Mouse (Mus musculus) MEL (cell line): ENCODE measurements around the gene Thsd4. TPM values are rescaled to one million over a fixed set of nuclear protein-coding genes. Genes with fewer than 3 reads are reported as not detected.

Source experiments
- DNase-seq: peaks from one replicate; pipeline ENCODE4 v3.0.0; 2011; ENCODE audit warnings: low read depth, low spot score
- H3K27ac ChIP-seq: 2 replicates; pipeline ENCODE4 v1.5.1; 2012; ENCODE audit warnings: low read depth, mild to moderate bottlenecking, control low read depth, low read length, moderate library complexity; ENCODE audit not compliant: control insufficient read depth
- H3K27me3 ChIP-seq, 2 experiments: fragments of 150-350 bp in 1 of 2; sonication (generic) in 1 of 2; 2 replicates each; pipeline ENCODE4 v1.6.1; 2012; ENCODE audit warnings: low read length in 2 of 2, mild to moderate bottlenecking in 2 of 2, improper control_type of control experiment in 1 of 2, moderate library complexity in 1 of 2; ENCODE audit not compliant: insufficient read depth in 2 of 2, control insufficient read depth in 1 of 2
- H3K36me3 ChIP-seq, 2 experiments: 2 replicates each; pipeline ENCODE4 v1.6.1; 2012 to 2014; ENCODE audit warnings: low read length in 2 of 2, improper control_type of control experiment in 1 of 2, inconsistent platforms in 1 of 2, mild to moderate bottlenecking in 1 of 2; ENCODE audit not compliant: insufficient read depth in 2 of 2, control insufficient read depth in 1 of 2
- H3K4me1 ChIP-seq, 2 experiments: fragments of 150-350 bp in 1 of 2; sonication (generic) in 1 of 2; 2 replicates each; pipeline ENCODE4 v1.6.1; 2012; ENCODE audit warnings: low read length in 2 of 2, improper control_type of control experiment in 1 of 2, mild to moderate bottlenecking in 1 of 2; ENCODE audit not compliant: insufficient read depth in 2 of 2, control insufficient read depth in 1 of 2
- H3K4me3 ChIP-seq, 2 experiments: fragments of 150-350 bp in 1 of 2; sonication (generic) in 1 of 2; 2 replicates each; pipeline ENCODE4 v1.5.1; 2012; ENCODE audit warnings: low read depth in 2 of 2, low read length in 2 of 2, mild to moderate bottlenecking in 2 of 2, moderate library complexity in 2 of 2, control low read depth in 1 of 2, improper control_type of control experiment in 1 of 2; ENCODE audit not compliant: control insufficient read depth in 1 of 2, insufficient read depth in 1 of 2
- H3K79me2 ChIP-seq: 2 replicates; pipeline ENCODE4 v1.6.1; 2012; ENCODE audit warnings: mild to moderate bottlenecking, low read length, moderate library complexity; ENCODE audit not compliant: control insufficient read depth, poor library complexity, insufficient read depth
- H3K9ac ChIP-seq: 2 replicates; pipeline ENCODE4 v1.6.1; 2012; ENCODE audit warnings: low read depth, mild to moderate bottlenecking, control low read depth, low read length, moderate library complexity; ENCODE audit not compliant: control insufficient read depth, poor library complexity, severe bottlenecking
- H3K9me3 ChIP-seq: fragments of 150-350 bp; sonication (generic); replicated peaks from 2 replicates; pipeline ENCODE4 v1.6.1; 2012; ENCODE audit warnings: mild to moderate bottlenecking, low read length, improper control_type of control experiment, moderate library complexity; ENCODE audit not compliant: insufficient read depth
- BHLHE40 ChIP-seq: IDR thresholded peaks from 2 replicates; pipeline ENCODE4 v1.6.1; 2012; ENCODE audit warnings: low read depth, mild to moderate bottlenecking, inconsistent platforms, low read length, improper control_type of control experiment, borderline replicate concordance
- CHD1 ChIP-seq: IDR thresholded peaks from 2 replicates; pipeline ENCODE4 v1.6.1; 2012; ENCODE audit warnings: low read depth, mild to moderate bottlenecking, inconsistent platforms, low read length, improper control_type of control experiment
- CHD2 ChIP-seq: IDR thresholded peaks from 2 replicates; pipeline ENCODE4 v1.6.1; 2011; ENCODE audit warnings: low read length, improper control_type of control experiment
- CTCF ChIP-seq, 3 experiments: IDR thresholded peaks in 2 of 3; conservative IDR thresholded peaks in 1 of 3; 2 replicates each; pipeline ENCODE4 v1.5.1; 2011 to 2012; ENCODE audit warnings: low read length in 3 of 3, low read depth in 2 of 3, mild to moderate bottlenecking in 2 of 3, improper control_type of control experiment in 1 of 3, inconsistent platforms in 1 of 3, mixed read lengths in 1 of 3, moderate library complexity in 1 of 3; ENCODE audit not compliant: control insufficient read depth in 1 of 3, insufficient read depth in 1 of 3, poor library complexity in 1 of 3, severe bottlenecking in 1 of 3
- E2F4 ChIP-seq: IDR thresholded peaks from 2 replicates; pipeline ENCODE4 v1.6.1; 2011; ENCODE audit warnings: low read depth, low read length, improper control_type of control experiment, borderline replicate concordance
- ELF1 ChIP-seq: IDR thresholded peaks from 2 replicates; pipeline ENCODE4 v1.6.1; 2014; ENCODE audit warnings: low read depth, mild to moderate bottlenecking, inconsistent platforms, low read length, improper control_type of control experiment, moderate library complexity
- EP300 ChIP-seq, 2 experiments: IDR thresholded peaks; 2 replicates each; pipeline ENCODE4 v1.6.1; 2011; ENCODE audit warnings: improper control_type of control experiment in 2 of 2, low read length in 2 of 2, low read depth in 1 of 2, mild to moderate bottlenecking in 1 of 2
- JUND ChIP-seq: IDR thresholded peaks from 2 replicates; pipeline ENCODE4 v1.6.1; 2011; ENCODE audit warnings: low read depth, mild to moderate bottlenecking, improper control_type of control experiment, low read length
- KAT2A ChIP-seq: conservative IDR thresholded peaks from 2 replicates; pipeline ENCODE4 v1.6.1; 2012; ENCODE audit warnings: low read depth, low read length, improper control_type of control experiment, inconsistent platforms
- MAFK ChIP-seq: IDR thresholded peaks from 2 replicates; pipeline ENCODE4 v1.6.1; 2011; ENCODE audit warnings: low read depth, mild to moderate bottlenecking, low read length, improper control_type of control experiment, borderline replicate concordance
- MEF2A ChIP-seq: IDR thresholded peaks from 2 replicates; pipeline ENCODE4 v1.6.1; 2014; ENCODE audit warnings: low read depth, mild to moderate bottlenecking, inconsistent platforms, low read length, improper control_type of control experiment; ENCODE audit not compliant: poor library complexity, insufficient replicate concordance, severe bottlenecking; ENCODE audit errors: extremely low read depth
- MXI1 ChIP-seq: IDR thresholded peaks from 2 replicates; pipeline ENCODE4 v1.6.1; 2011; ENCODE audit warnings: mild to moderate bottlenecking, low read depth, low read length, improper control_type of control experiment
- MYB ChIP-seq: IDR thresholded peaks from 2 replicates; pipeline ENCODE4 v1.6.1; 2011; ENCODE audit warnings: mild to moderate bottlenecking, low read depth, low read length, improper control_type of control experiment
- MYC ChIP-seq: IDR thresholded peaks from 2 replicates; pipeline ENCODE4 v1.6.1; 2011; ENCODE audit warnings: low read depth, mild to moderate bottlenecking, low read length, improper control_type of control experiment, moderate library complexity
- NELFE ChIP-seq: IDR thresholded peaks from 2 replicates; pipeline ENCODE4 v1.6.1; 2011; ENCODE audit warnings: low read depth, low read length, improper control_type of control experiment
- NRF1 ChIP-seq: IDR thresholded peaks from 2 replicates; pipeline ENCODE4 v1.6.1; 2014; ENCODE audit warnings: low read depth, mild to moderate bottlenecking, inconsistent platforms, low read length, improper control_type of control experiment, moderate library complexity; ENCODE audit not compliant: poor library complexity, insufficient read depth, severe bottlenecking
- POLR2A ChIP-seq, 2 experiments: IDR thresholded peaks; 2 replicates each; pipeline ENCODE4 v1.6.1; 2011 to 2012; ENCODE audit warnings: low read length in 2 of 2, mild to moderate bottlenecking in 2 of 2, control low read depth in 1 of 2, improper control_type of control experiment in 1 of 2, low read depth in 1 of 2, moderate library complexity in 1 of 2; ENCODE audit not compliant: control insufficient read depth in 1 of 2, insufficient read depth in 1 of 2, poor library complexity in 1 of 2
- POLR2AphosphoS5 ChIP-seq: IDR thresholded peaks from 2 replicates; pipeline ENCODE4 v1.6.1; 2012; ENCODE audit warnings: low read depth, borderline replicate concordance, mild to moderate bottlenecking, inconsistent platforms, low read length, moderate library complexity, mixed read lengths
- RCOR1 ChIP-seq: IDR thresholded peaks from 2 replicates; pipeline ENCODE4 v1.6.1; 2012; ENCODE audit warnings: low read depth, mild to moderate bottlenecking, inconsistent platforms, low read length, improper control_type of control experiment
- SIN3A ChIP-seq: IDR thresholded peaks from 2 replicates; pipeline ENCODE4 v1.6.1; 2012; ENCODE audit warnings: low read length, improper control_type of control experiment, inconsistent platforms
- SMC3 ChIP-seq: IDR thresholded peaks from 2 replicates; pipeline ENCODE4 v1.6.1; 2011; ENCODE audit warnings: low read depth, low read length, improper control_type of control experiment
- USF1 ChIP-seq: IDR thresholded peaks from 2 replicates; pipeline ENCODE4 v1.6.1; 2014; ENCODE audit warnings: low read depth, mild to moderate bottlenecking, inconsistent platforms, low read length, improper control_type of control experiment, moderate library complexity
- ZC3H11A ChIP-seq: IDR thresholded peaks from 2 replicates; pipeline ENCODE4 v1.6.1; 2012; ENCODE audit warnings: low read depth, mild to moderate bottlenecking, inconsistent platforms, low read length, improper control_type of control experiment
- ZNF384 ChIP-seq: IDR thresholded peaks from 2 replicates; pipeline ENCODE4 v1.6.1; 2012; ENCODE audit warnings: low read depth, mild to moderate bottlenecking, inconsistent platforms, low read length, improper control_type of control experiment
- polyA plus RNA-seq, 2 experiments: library from polyadenylated mRNA; stranded (reverse) in 1 of 2; unstranded in 1 of 2; fragments of >175 nt in 1 of 2; fragments of >200 nt in 1 of 2; gene quantifications; 2 replicates each; pipeline versions ENCODE4 v1.2.1 to v1.2.4; 2012; ENCODE audit warnings: low replicate concordance in 2 of 2, low read depth in 1 of 2; ENCODE audit not compliant: insufficient read length in 2 of 2, insufficient read depth in 1 of 2, missing spikeins in 1 of 2
- total RNA-seq: library from RNA; depleted of rRNA; stranded (reverse); fragments of 300-350 nt; gene quantifications from 2 replicates; pipeline ENCODE4 v1.2.3, GENCODE M21; 2012

Thsd4 gene
- total and polyA plus RNA-seq, 3 experiments, result 0.08 TPM; not detected in 1

DNA sequence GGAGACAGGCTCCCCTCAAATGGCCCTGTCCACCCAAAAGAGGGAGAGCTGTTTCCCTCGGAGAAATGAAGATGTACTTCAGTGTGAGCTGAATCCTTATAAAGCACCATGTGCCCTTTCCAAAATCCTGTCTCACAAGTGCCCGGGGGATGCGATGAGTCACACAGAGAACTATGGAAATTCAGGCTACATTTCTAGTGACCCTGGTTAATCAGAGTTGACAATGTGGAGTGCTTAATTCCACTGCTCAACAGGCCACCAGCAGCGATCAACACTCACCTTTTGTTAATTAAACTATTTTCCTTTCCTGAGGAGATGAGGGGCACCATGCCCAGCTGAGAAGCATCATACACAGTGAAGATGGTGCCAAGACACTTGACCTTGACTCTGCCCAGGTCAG is 138.9 kb downstream of the Thsd4 start:
- Histone ChIP-seq H3K79me2 (no peaks in the 10 kb centered on the region), H3K36me3 (no peaks in the 10 kb centered on the region), H3K4me1 (no peaks in the 10 kb centered on the region), H3K27ac (no peak overlapping the region), H3K9me3 (no peaks in the 10 kb centered on the region), H3K9ac (no peak overlapping the region), H3K4me3 (no peak overlapping the region), H3K27me3 (no peaks in the 10 kb centered on the region)
- no peak for DNase-seq
- TF ChIP-seq KAT2A (no peak), SMC3 (no peak), MAFK (no peak), SIN3A (no peak), POLR2AphosphoS5 (no peak), E2F4 (no peak), EP300 (IDR thresholded peaks at IDR 0.05; ENCODE audit: low read depth in 1 of 2, low read length in 2 of 2) (no peak), USF1 (no peak), ELF1 (no peak), NELFE (no peak), RCOR1 (no peak), CTCF (IDR thresholded peaks at IDR 0.05 in 2 of 3, conservative IDR thresholded peaks at IDR 0.05 in 1 of 3; ENCODE audit: control insufficient read depth in 1 of 3, insufficient read depth in 1 of 3, low read depth in 2 of 3, low read length in 3 of 3, poor library complexity in 1 of 3, severe bottlenecking in 1 of 3) (no peak), CHD2 (no peak), MXI1 (no peak), POLR2A (IDR thresholded peaks at IDR 0.05; ENCODE audit: control insufficient read depth in 1 of 2, insufficient read depth in 1 of 2, low read depth in 1 of 2, low read length in 2 of 2, poor library complexity in 1 of 2) (no peak), ZNF384 (no peak), NRF1 (no peak), MEF2A (no peak), JUND (no peak), BHLHE40 (no peak)

DNA sequence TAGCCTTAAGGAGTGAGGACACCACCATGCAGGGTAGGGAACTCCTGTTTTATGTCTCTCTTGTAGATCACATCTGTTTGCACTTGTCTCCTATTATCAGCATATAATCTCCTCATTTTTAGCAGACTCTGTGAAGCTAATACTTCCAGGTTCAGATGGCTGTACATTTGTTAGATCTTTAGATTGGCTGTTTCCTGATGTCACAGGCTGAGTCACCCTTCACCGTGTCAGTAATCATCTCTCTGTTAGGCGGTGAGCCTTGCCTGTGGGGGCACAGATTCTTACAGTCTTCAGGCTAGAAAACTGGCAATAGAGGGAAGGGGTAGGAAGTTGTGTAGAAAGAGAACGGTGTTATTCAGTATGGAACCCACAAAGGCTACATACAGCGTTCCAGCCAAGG is 139.3 kb downstream of the Thsd4 start:
- no peaks in the 10 kb centered on the region for H3K27me3 ChIP-seq
- H3K4me3 ChIP-seq, result no peak overlapping the region
- H3K9ac ChIP-seq, result no peak overlapping the region
- H3K27ac ChIP-seq, result no peak overlapping the region
- no peaks in the 10 kb centered on the region for H3K36me3 ChIP-seq
- DNase-seq, result no peak
- H3K79me2 ChIP-seq, result no peaks in the 10 kb centered on the region
- no peaks in the 10 kb centered on the region for H3K4me1 ChIP-seq
- TF ChIP-seq USF1 (no peak), MYB (no peak), MYC (no peak), SMC3 (no peak), ZC3H11A (no peak), MEF2A (no peak), CHD1 (no peak)
- TF ChIP-seq, all 39 proteins: peak for 0
- H3K9me3 ChIP-seq, result no peaks in the 10 kb centered on the region
